Mouse (Mus musculus): ENCODE measurements around the gene Ttc28.

DNA sequence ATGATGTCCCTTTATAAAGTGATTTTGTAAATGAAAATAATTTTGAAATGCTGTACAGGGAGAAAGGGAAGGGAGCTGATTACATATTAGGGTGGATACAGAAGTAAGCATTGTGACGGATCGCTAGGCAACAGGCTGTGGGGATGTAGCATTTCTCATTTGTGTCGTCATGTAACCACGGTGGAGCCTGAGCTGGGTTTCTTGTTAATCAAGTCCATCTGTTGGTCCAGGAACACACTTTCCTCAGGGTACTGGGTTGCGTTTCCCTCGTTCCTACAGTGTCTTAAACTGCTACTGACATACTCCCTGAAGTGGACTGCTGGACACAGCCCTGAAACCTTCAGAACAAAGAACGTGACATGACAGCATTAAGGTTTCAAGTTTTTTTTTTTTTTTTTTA, 18.6 kb downstream of the Ttc28 start:
- no peak for TF ChIP-seq CTCF (IDR thresholded peaks at IDR 0.05; ENCODE audit: low read depth)
- TF ChIP-seq EP300 (optimal IDR thresholded peaks at IDR 0.05), result no peak

Measured in stomach, postnatal 0 days (tissue).